Mouse (Mus musculus): Measurements from ENCODE around the gene Clptm1. TPM values are rescaled to one million over a fixed set of nuclear protein-coding genes. Genes with fewer than 3 reads are reported as not detected.

The Clptm1 gene
- total and polyA plus RNA-seq, 2 experiments from 2014 or later = 140 to 149 TPM

DNA sequence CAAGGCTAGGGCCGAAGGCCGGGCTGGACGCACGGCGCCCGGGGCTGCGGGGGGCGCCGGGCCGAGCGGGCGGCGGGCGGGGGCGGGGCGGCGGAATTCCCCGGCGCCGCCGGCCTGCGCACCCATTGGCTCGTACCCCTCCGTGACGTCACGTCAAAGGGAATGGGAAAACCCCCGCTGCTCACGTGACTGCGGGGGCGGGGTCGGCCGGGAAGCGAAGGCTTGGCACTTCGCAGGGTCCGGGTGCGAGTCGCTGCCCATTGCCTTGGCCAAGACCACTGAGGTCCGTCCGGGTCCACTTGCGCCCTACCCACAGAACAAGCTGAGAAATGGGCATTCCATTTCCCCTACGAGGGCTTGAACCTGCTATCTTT is 35.5 kb downstream of the Clptm1 start, which contains the start of gene Relb:
Gene Relb, minus strand, starts transcription at position 78 of the 374 bp plus-strand sequence.
- peak; percentile 81 for ATAC-seq (ENCODE audit: low FRiP score)
- no peak for TF ChIP-seq CTCF (IDR thresholded peaks at IDR 0.05)
- Histone ChIP-seq H3K4me1 (ENCODE audit: insufficient read depth, low read length) (no peaks in the 10 kb centered on the region), H3K9me3 (ENCODE audit: low read length) (no peaks in the 10 kb centered on the region), H3K27ac (ENCODE audit: low read depth, low read length) (no peak within 1 kb of the TSS; the same call in 1 of the 2 replicates), H3K4me3 (ENCODE audit: low read depth, low read length) (peak within 1 kb of the TSS; percentile 62), H3K36me3 (ENCODE audit: insufficient read depth, low read length) (peaks cover 26% of the 10 kb centered on the region), H3K4me2 (ENCODE audit: low read depth, low read length, poor library complexity, severe bottlenecking) (peak within 1 kb of the TSS; percentile 74), H3K9ac (replicated peaks; ENCODE audit: low read length, poor library complexity, severe bottlenecking) (peak within 1 kb of the TSS; percentile 48), H3K27me3 (ENCODE audit: insufficient read depth, low read length) (no peaks in the 10 kb centered on the region)
- WGBS = 0% methylated on average over 24 of the region's 41 CpGs
- peak; percentile 91 for DNase-seq (ENCODE audit: low spot score)

- Histone ChIP-seq H3K9me3 (ENCODE audit: low read length) (no peaks in the 10 kb centered on the region), H3K4me2 (ENCODE audit: low read depth, low read length, poor library complexity, severe bottlenecking) (peak overlapping the region; percentile 74)
- 1% methylated on average over 56 of the region's 57 CpGs for WGBS
These were observed 36.1 kb downstream of the Clptm1 start for GRCm38 (mm10) chr7:19628536-19629360.

DNA sequence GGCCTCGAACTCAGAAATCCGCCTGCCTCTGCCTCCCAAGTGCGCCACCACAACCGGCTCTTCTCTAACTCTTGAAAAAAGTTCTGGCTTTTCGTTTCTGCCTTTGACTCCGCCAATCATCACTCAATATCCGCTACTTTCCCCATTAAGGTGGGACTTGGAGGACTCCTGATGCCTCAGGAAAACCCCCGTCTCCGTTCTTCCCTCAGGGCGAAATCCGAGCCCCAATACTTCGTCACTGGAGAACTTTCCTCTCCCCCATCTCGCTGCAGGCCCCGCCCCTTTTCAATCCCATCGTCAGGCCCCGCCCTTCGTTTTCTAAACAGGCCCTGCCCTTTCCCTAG is 36.7 kb downstream of the Clptm1 start:
- Histone ChIP-seq H3K36me3 (ENCODE audit: insufficient read depth, low read length) (peaks cover 14% of the 10 kb centered on the region), H3K9me3 (ENCODE audit: low read length) (no peaks in the 10 kb centered on the region), H3K9ac (replicated peaks; ENCODE audit: low read length, poor library complexity, severe bottlenecking) (peak overlapping the region; percentile 36; the same call in 1 of the 2 replicates), H3K4me2 (ENCODE audit: low read depth, low read length, poor library complexity, severe bottlenecking) (peak overlapping the region; percentile 74), H3K27me3 (ENCODE audit: insufficient read depth, low read length) (no peaks in the 10 kb centered on the region), H3K27ac (ENCODE audit: low read depth, low read length) (no peak overlapping the region; the same call in 1 of the 2 replicates), H3K4me3 (ENCODE audit: low read depth, low read length) (peak overlapping the region; percentile 62), H3K4me1 (ENCODE audit: insufficient read depth, low read length) (no peaks in the 10 kb centered on the region)
- WGBS = 15% methylated on average over 17 of the region's 17 CpGs
- TF ChIP-seq CTCF (IDR thresholded peaks at IDR 0.05) = no peak
- no peak for DNase-seq (ENCODE audit: low spot score)
- no peak for ATAC-seq (ENCODE audit: low FRiP score)

More at GRCm38 (mm10) chr7:19628536-19629360, 36.1 kb downstream of the Clptm1 start:
- no peak for TF ChIP-seq CTCF (IDR thresholded peaks at IDR 0.05)
- no peak overlapping the region; the same call in 1 of the 2 replicates for H3K27ac ChIP-seq (ENCODE audit: low read depth, low read length)
- peak; percentile 83 for DNase-seq (ENCODE audit: low spot score)
- H3K27me3 ChIP-seq (ENCODE audit: insufficient read depth, low read length) = no peaks in the 10 kb centered on the region
- H3K36me3 ChIP-seq (ENCODE audit: insufficient read depth, low read length) = peaks cover 20% of the 10 kb centered on the region
- ATAC-seq (ENCODE audit: low FRiP score) = peak; percentile 83
- H3K4me1 ChIP-seq (ENCODE audit: insufficient read depth, low read length) = no peaks in the 10 kb centered on the region
- peak overlapping the region; percentile 48 for H3K9ac ChIP-seq (replicated peaks; ENCODE audit: low read length, poor library complexity, severe bottlenecking)
- H3K4me3 ChIP-seq (ENCODE audit: low read depth, low read length) = peak overlapping the region; percentile 62

DNA sequence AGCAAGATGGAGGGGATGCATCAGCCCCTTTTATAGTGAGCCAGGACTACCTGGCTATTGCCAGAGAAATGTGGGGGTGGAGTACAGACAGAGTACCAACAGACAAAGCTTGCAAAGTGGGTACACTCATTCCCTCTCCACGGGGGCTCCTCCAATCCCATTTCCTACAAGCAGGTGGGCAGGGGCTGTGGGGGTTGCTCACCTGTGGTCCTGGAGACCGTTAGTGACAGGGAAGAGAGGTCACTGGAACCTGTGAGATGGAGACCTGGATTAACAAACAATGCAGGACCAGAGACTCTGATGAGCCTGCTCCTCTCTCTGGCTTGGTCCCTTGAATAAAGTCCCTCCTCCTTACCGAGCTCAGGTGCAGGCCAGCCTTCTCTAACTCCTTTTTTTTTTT is 37.1 kb downstream of the Clptm1 start:
- H3K4me3 ChIP-seq (ENCODE audit: low read depth, low read length) = peak overlapping the region; percentile 62; the same call in 1 of the 2 replicates
- H3K27me3 ChIP-seq (ENCODE audit: insufficient read depth, low read length) = no peaks in the 10 kb centered on the region
- peak overlapping the region; percentile 74 for H3K4me2 ChIP-seq (ENCODE audit: low read depth, low read length, poor library complexity, severe bottlenecking)
- H3K27ac ChIP-seq (ENCODE audit: low read depth, low read length) = no peak overlapping the region
- no peak for TF ChIP-seq CTCF (IDR thresholded peaks at IDR 0.05)
- H3K4me1 ChIP-seq (ENCODE audit: insufficient read depth, low read length) = no peaks in the 10 kb centered on the region
- no peaks in the 10 kb centered on the region for H3K9me3 ChIP-seq (ENCODE audit: low read length)
- no peak overlapping the region for H3K9ac ChIP-seq (replicated peaks; ENCODE audit: low read length, poor library complexity, severe bottlenecking)
- peaks cover 10% of the 10 kb centered on the region for H3K36me3 ChIP-seq (ENCODE audit: insufficient read depth, low read length)
- WGBS = 53% methylated on average over 3 of the region's 3 CpGs
- DNase-seq (ENCODE audit: low spot score) (no peak), ATAC-seq (ENCODE audit: low FRiP score) (no peak)

DNA sequence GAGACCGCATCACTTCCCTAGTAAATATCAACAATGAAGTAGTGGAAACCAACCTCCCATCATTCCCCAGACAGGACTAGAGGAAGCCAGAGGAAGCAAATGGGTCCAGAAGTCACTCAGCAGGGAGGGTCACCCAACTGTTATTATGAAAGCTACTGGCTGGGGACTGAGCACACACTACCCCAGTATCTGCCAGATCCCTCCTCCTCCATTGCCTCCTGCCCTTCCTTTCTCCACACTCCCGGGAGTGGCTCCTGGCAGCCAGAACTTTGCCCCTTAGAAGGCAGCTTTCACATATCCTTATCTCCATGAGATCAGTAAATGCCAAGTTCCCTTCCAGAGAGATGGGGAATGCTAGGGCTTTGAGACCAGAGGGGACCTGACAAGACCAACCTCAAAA is 41.4 kb downstream of the Clptm1 start:
- ATAC-seq (ENCODE audit: low FRiP score) = no peak
- Histone ChIP-seq H3K27ac (ENCODE audit: low read depth, low read length) (no peak overlapping the region), H3K9ac (replicated peaks; ENCODE audit: low read length, poor library complexity, severe bottlenecking) (no peak overlapping the region), H3K4me1 (ENCODE audit: insufficient read depth, low read length) (no peaks in the 10 kb centered on the region), H3K36me3 (ENCODE audit: insufficient read depth, low read length) (no peaks in the 10 kb centered on the region), H3K4me2 (ENCODE audit: low read depth, low read length, poor library complexity, severe bottlenecking) (no peak overlapping the region), H3K9me3 (ENCODE audit: low read length) (no peaks in the 10 kb centered on the region), H3K4me3 (ENCODE audit: low read depth, low read length) (no peak overlapping the region), H3K27me3 (ENCODE audit: insufficient read depth, low read length) (no peaks in the 10 kb centered on the region; the same call in 1 of the 2 replicates)
- WGBS = 77% methylated on average over 2 of the region's 2 CpGs
- no peak for DNase-seq (ENCODE audit: low spot score)
- no peak for TF ChIP-seq CTCF (IDR thresholded peaks at IDR 0.05)

- no peak overlapping the region for H3K4me2 ChIP-seq (ENCODE audit: low read depth, low read length, poor library complexity, severe bottlenecking)
- TF ChIP-seq CTCF (IDR thresholded peaks at IDR 0.05) = no peak
- H3K9ac ChIP-seq (replicated peaks; ENCODE audit: low read length, poor library complexity, severe bottlenecking) = no peak overlapping the region
- ATAC-seq (ENCODE audit: low FRiP score) = no peak
- 44% methylated on average over 6 of the region's 6 CpGs for WGBS
- H3K4me1 ChIP-seq (ENCODE audit: insufficient read depth, low read length) = no peaks in the 10 kb centered on the region
- H3K36me3 ChIP-seq (ENCODE audit: insufficient read depth, low read length) = no peaks in the 10 kb centered on the region
- no peaks in the 10 kb centered on the region for H3K9me3 ChIP-seq (ENCODE audit: low read length)
- H3K4me3 ChIP-seq (ENCODE audit: low read depth, low read length) = no peak overlapping the region
- DNase-seq (ENCODE audit: low spot score) = no peak
- no peaks in the 10 kb centered on the region; the same call in 1 of the 2 replicates for H3K27me3 ChIP-seq (ENCODE audit: insufficient read depth, low read length)
- no peak overlapping the region for H3K27ac ChIP-seq (ENCODE audit: low read depth, low read length)
These were observed 42.6 kb downstream of the Clptm1 start for GRCm38 (mm10) chr7:19622241-19622640.
